In the genomic region with DNA sequence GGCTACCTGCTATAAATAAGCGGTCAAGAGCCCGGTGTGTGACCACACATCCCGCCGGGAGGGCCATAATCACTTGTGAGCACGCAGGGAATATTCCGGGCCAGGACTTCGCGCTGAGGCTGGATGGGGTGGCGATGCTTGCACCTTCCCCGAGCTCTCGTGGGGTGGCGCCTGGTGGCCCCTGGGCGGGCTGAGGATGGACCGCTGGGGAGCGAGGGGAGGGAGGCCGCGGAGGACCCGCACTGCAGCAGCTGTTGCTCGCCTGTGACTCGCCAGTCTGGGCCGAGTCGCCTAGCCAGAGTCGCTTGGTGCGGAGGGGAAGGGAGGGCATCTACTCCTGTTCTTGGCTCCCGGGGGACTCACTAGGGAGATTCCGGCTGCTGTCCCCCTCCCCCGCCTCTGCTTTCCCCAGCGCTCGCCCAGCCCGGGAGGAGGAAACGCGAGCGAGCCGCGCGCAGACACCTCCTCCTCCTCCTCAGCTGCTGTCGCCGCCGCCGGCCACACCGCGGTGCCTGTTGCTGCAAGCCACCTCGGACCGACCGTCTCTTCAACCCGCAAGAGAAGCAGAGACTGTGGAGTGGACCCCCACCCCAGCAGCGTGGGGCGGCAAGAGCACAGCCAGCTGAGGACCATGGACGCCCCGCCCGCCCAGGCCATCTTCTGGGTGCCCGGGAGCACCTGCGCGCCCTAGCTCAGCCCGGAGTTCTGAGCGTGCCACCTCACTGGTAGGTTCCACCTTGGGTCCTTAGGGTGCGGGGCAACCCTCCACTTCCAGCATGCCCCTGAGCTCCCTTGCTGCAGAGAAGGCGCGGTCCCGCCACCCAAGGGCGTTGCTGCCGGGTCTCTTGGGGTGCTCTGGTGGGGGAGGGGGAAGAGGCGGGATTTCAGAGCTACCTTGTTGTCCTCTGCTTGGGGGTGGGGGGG, we compare ENCODE assay signal across 8 mouse cellular contexts. TPM values are rescaled to one million over a fixed set of nuclear protein-coding genes. Genes with fewer than 3 reads are reported as not detected.
A peak's percentile ranks its signal among the peaks of the same experiment; 100 is the strongest.
DNase-seq lines count a peak whose midpoint lies in the region; ATAC-seq and TF ChIP-seq lines count a peak whose summit lies in the region.

No protein-coding gene starts in this region.

- WGBS in hindbrain, postnatal 0 days: under 1% methylated on average over 45 of the region's 63 CpGs

- peak; percentile 40; the same call in 1 of the 2 replicates for TF ChIP-seq CTCF in hindbrain, postnatal 0 days (IDR thresholded peaks at IDR 0.05; ENCODE audit: low read depth)

- H3K9me3 ChIP-seq in hindbrain, postnatal 0 days (ENCODE audit: low read length): no peaks in the 10 kb centered on the region

- no peaks in the 10 kb centered on the region for H3K36me3 ChIP-seq in hindbrain, postnatal 0 days (ENCODE audit: insufficient read depth, low read length)

- no peaks in the 10 kb centered on the region for H3K4me1 ChIP-seq in hindbrain, postnatal 0 days (ENCODE audit: insufficient read depth, low read length)

- peak; percentile 78 for DNase-seq in MN1 (ENCODE audit: low spot score)
- peak; percentile 76 to 78 for DNase-seq in cerebellum, postnatal 10 days
- DNase-seq in gastrocnemius, adult 8-10 months (ENCODE audit: low spot score in 2 of 2): peak; percentile 61 to 79
- peak; percentile 73 for DNase-seq in hindbrain, postnatal 0 days (ENCODE audit: low spot score)
- peak; percentile 19 to 76 for DNase-seq in left cerebral cortex, adult 9 months (ENCODE audit: low spot score in 2 of 2)
- peak; percentile 83 for DNase-seq in right cerebral cortex, adult 18-20 months
- DNase-seq in urinary bladder, adult 18-20 months (ENCODE audit: low spot score in 2 of 2): peak; percentile 50 to 69

- peak; percentile 81 for ATAC-seq in hindbrain, postnatal 0 days
- ATAC-seq in megakaryocyte, adult 5-6 weeks (ENCODE audit: poor library complexity, severe bottlenecking): peak; percentile 70

- peak overlapping the region; percentile 36; the same call in 1 of the 2 replicates for H3K27ac ChIP-seq in hindbrain, postnatal 0 days

- peak overlapping the region; percentile 65 for H3K9ac ChIP-seq in hindbrain, postnatal 0 days (replicated peaks; ENCODE audit: low read length)

- no peaks in the 10 kb centered on the region for H3K27me3 ChIP-seq in hindbrain, postnatal 0 days (ENCODE audit: insufficient read depth, low read length)

- peak overlapping the region; percentile 100 for H3K4me2 ChIP-seq in hindbrain, postnatal 0 days (ENCODE audit: low read depth, low read length)

- H3K4me3 ChIP-seq in hindbrain, postnatal 0 days (ENCODE audit: low read length): peak overlapping the region; percentile 76

RNA-seq across cellular contexts. Expression of a gene that starts 3.9 kb away (rescaled TPM):
- 100 to 1,000 TPM in 1 of 4 experiments, 10 to 100 TPM in 3; 52.4 to 135 (median 62.0) TPM for total RNA-seq in gastrocnemius, adult 8-10 months (2022)
- total RNA-seq in hindbrain, postnatal 0 days (2014; rRNA removed): 17.3 and 19.2 TPM in 2 replicates
- 7.2 and 8.6 TPM in 2 replicates for polyA plus RNA-seq in hindbrain, postnatal 0 days (2015; fragmentation: Nextera tagmentation; extraction: Ambion mirVana)
- total RNA-seq in megakaryocyte, adult 5-6 weeks (2015): 37.1 and 37.3 TPM in 2 replicates
- total RNA-seq in megakaryocyte, adult 5-6 weeks (2017): 54.6 and 55.6 TPM in 2 replicates

Comparison
In these comparisons a context has a peak if more than half of its experiments do, and no peak if none do; other contexts are left out.
1. Peak in every context shown above with its lines: DNase-seq, ATAC-seq, H3K4me3 ChIP-seq and H3K27ac ChIP-seq.